Mouse (Mus musculus) embryonic facial prominence, embryonic 10.5 days (tissue): ENCODE results near the gene Tnfrsf12a. TPM values are rescaled to one million over a fixed set of nuclear protein-coding genes. Genes with fewer than 3 reads are reported as not detected.

Source experiments
- DNase-seq: peaks from one replicate; pipeline ENCODE4 v3.0.0-alpha.2; 2017; ENCODE audit warnings: low spot score
- H3K27ac ChIP-seq: fragments of 300-500 bp; sonication (generic); replicated peaks from 2 replicates; pipeline ENCODE4 v1.5.1; 2016; ENCODE audit warnings: mild to moderate bottlenecking
- H3K27me3 ChIP-seq: fragments of 300-500 bp; sonication (generic); replicated peaks from 2 replicates; pipeline ENCODE4 v1.6.1; 2016; ENCODE audit warnings: low read depth, mild to moderate bottlenecking; ENCODE audit not compliant: poor library complexity, severe bottlenecking
- H3K36me3 ChIP-seq: fragments of 300-500 bp; sonication (generic); replicated peaks from 2 replicates; pipeline ENCODE4 v1.6.1; 2016; ENCODE audit warnings: mild to moderate bottlenecking, moderate library complexity
- H3K4me1 ChIP-seq: fragments of 300-500 bp; sonication (generic); 2 replicates; pipeline ENCODE4 v1.6.1; 2016
- H3K4me3 ChIP-seq: fragments of 300-500 bp; sonication (generic); 2 replicates; pipeline ENCODE4 v1.5.1; 2016; ENCODE audit warnings: mild to moderate bottlenecking, moderate library complexity
- H3K9me3 ChIP-seq: fragments of 300-500 bp; sonication (generic); 2 replicates; pipeline ENCODE4 v1.6.1; 2016; ENCODE audit warnings: mild to moderate bottlenecking
- WGBS: fragments of 180-500 bp; shearing (Covaris S2); methylation state at CpG from one replicate; pipeline ENCODE4 v1.1.7; 2016; 5-methylcytosine and 5-hydroxymethylcytosine counted together
- polyA plus RNA-seq: library from polyadenylated mRNA; unstranded; fragments of >200 nt; fragmentation: Nextera tagmentation; extraction: Ambion mirVana; gene quantifications from 2 replicates; pipeline ENCODE4 v1.2.1, GENCODE M21; 2016

Gene Tnfrsf12a
- polyA plus RNA-seq, 1 experiment from 2014 or later = 4.6 TPM

DNA sequence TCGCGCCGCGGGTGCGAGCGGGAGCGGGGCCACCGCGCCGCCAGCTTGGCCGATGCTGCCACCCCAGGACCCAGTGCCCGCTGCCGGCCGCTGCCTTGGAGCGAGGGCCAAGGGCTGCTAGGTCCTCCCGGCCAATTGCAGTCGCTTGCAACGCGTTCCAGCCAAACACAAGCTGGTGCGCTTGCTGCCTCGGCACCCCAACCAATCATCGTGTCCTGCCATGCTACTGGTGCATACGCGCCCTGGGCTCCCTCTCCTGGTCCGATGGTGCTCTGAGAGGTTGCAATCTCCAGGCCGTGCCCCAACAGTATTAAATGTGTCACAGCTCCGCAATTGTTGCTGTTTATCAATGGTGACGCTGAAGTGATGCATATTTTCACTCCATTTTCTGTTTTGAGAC, 22.8 kb upstream of the Tnfrsf12a start:
- peak overlapping the region; percentile 55; the same call in 1 of the 2 replicates for H3K27ac ChIP-seq

DNA sequence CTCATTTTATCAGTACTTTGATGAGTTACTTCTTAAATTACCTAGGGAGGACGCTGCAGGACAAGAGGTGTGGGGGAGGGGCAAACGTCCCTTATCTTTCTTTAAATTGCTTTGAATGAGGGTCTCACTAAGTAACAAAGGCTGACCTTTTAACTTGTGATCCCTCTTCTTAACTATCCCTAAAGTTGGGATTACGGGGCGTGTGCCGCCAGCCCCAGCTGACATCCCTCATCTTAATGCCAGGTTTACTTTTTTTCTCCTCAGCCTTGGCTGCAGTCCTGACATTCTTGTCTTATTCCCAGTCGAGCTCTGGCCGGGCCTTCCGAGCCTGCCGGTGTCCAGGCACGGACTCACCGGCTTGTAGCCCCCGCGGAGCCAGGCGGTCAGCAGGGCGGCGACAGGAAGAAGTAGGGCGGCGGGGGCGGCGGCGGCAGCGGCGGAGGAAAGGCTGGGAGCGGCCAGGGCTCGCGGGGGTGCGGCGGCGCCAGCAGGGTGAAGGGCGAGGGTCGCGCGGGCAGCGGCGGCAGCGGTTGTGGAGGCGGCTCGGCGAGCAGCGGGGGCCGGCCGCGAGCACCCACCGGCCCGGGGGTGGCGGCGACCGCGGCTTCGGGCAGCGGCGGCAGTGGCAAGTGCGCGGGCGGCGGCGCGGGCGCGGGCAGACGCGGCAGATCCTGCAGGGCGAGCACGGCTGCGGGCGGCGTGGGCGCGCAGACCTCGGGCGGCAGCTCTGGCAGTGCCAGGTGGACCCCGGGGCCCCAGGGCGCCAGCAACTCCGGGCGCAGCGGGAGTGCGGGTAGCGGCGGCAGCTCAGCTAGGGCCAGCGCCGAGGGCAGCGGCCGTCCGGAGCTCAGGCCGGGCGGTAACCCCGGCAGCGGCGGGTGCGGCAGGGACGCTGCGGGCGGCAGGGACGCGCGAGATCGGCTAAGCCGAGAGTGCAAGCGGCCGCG, 22.1 kb upstream of the Tnfrsf12a start:
- peak overlapping the region; percentile 55 for H3K27ac ChIP-seq
- no peaks in the 10 kb centered on the region for H3K9me3 ChIP-seq
- H3K27me3 ChIP-seq = peaks cover 51% of the 10 kb centered on the region
- no peaks in the 10 kb centered on the region for H3K36me3 ChIP-seq
- peak; percentile 50 for DNase-seq
- peaks cover 50% of the 10 kb centered on the region for H3K4me1 ChIP-seq
- 2% methylated on average over 101 of the region's 101 CpGs for WGBS
- H3K4me3 ChIP-seq = peak overlapping the region; percentile 84

More for the DNA sequence above, 22.8 kb upstream of the Tnfrsf12a start:
- under 1% methylated on average over 28 of the region's 28 CpGs for WGBS
- no peaks in the 10 kb centered on the region for H3K36me3 ChIP-seq
- peaks cover 49% of the 10 kb centered on the region for H3K4me1 ChIP-seq
- H3K27me3 ChIP-seq = peaks cover 51% of the 10 kb centered on the region
- peak; percentile 92 for DNase-seq
- H3K9me3 ChIP-seq = no peaks in the 10 kb centered on the region
- H3K4me3 ChIP-seq = peak overlapping the region; percentile 84

DNA sequence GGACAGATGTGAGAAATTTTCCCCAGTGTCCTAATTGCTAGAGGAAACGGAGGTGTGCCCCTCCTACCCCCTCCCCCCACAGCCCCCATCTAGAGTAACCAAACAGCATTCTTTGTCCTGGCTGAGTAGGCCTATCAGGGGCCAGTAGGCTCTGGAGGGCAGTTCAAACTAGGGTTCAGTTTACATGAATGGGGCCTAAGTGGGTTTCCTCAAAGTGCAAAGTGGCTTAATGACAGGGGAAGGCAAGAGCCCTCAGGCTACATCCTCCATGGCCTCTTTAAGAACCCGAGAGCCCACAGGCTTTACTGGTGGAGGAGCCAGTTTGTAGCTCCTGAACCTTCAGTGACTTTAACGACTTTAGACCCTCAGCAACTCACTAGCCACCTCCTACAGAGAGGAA, 18.5 kb upstream of the Tnfrsf12a start:
- H3K4me1 ChIP-seq = peaks cover 54% of the 10 kb centered on the region
- peaks cover 43% of the 10 kb centered on the region for H3K27me3 ChIP-seq
- H3K27ac ChIP-seq = peak overlapping the region; percentile 35; the same call in 1 of the 2 replicates
- DNase-seq = peak; percentile 73
- no peaks in the 10 kb centered on the region for H3K36me3 ChIP-seq
- H3K4me3 ChIP-seq = peak overlapping the region; percentile 12; the same call in 1 of the 2 replicates
- WGBS = 4% methylated on average over 3 of the region's 3 CpGs
- no peaks in the 10 kb centered on the region for H3K9me3 ChIP-seq

DNA sequence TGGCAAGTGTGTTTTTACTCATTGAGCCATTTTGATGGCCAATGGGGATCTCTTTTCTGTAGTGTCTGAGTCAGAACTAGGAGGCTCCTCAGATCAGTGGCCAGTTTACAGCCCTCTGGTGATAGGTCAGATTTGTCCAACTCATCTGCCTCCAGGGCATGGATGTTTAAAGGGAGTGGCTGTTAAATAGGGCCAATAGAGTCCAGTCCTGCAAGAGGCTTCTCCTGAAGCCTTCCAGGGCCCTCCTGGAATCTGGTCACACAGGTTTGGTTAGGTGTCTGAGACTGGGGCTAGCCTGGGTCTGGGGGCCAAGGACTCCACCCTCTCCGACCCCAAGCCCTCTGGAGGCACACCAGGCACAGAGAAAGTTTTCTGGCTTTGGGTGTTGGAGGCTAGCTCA, 17.2 kb upstream of the Tnfrsf12a start:
- no peaks in the 10 kb centered on the region for H3K9me3 ChIP-seq
- peak; percentile 22 for DNase-seq
- WGBS = 65% methylated on average over 1 of the region's 1 CpGs
- 0 out of 2 replicates have a peak overlapping the region, but pooled peaks have one; percentile 36 for H3K27ac ChIP-seq
- H3K27me3 ChIP-seq = peaks cover 30% of the 10 kb centered on the region
- no peak overlapping the region for H3K4me3 ChIP-seq
- H3K36me3 ChIP-seq = no peaks in the 10 kb centered on the region
- peaks cover 46% of the 10 kb centered on the region for H3K4me1 ChIP-seq

DNA sequence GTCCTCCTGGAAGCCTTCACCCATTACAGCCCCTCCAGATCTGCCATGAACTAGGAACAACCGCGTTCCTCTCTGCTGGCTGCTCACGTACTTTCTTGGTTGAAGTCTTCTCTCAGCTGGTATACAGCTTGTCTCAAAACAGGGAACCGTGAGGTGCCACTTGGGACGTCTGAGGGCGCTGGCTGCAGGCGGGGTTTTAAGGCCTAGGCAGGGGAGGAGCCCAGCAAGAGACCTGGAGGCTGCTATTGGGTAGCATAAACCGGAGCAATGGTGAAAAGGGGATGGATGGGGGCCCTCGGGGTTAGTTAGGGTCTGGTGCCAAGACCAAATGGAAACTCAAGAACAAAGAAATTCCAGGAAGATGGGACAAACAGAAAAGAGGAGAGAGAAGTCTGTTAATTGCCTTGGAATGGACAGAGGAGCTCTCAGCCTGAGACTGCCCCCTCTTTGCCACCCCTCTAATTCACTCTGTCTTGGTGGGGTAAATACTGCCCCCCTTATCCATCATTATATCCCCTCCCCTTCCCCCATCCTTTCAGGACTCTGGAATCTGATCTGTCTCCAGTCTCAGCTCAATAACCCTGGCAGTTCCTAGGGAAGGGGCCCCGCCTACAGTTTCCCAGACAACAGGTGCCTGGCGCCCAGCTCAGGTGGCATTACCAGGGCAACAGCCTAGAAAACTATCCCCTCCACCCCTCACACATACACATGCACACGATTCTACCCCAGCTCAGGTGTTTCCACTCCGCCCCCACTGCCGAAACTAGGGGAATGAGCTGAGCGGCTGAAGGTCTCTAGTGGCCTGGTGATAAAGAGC, 6.8 kb upstream of the Tnfrsf12a start, which contains the start of gene Cldn9:
Cldn9 (minus strand) TSS at position 171 of the 817 bp plus-strand sequence.
- DNase-seq = peak; percentile 55
- Histone ChIP-seq H3K4me1 (peaks cover 44% of the 10 kb centered on the region), H3K27ac (peak within 1 kb of the TSS; percentile 63), H3K9me3 (no peaks in the 10 kb centered on the region), H3K27me3 (peaks cover 66% of the 10 kb centered on the region), H3K36me3 (no peaks in the 10 kb centered on the region), H3K4me3 (peak within 1 kb of the TSS; percentile 51)
- 10% methylated on average over 15 of the region's 15 CpGs for WGBS

DNA sequence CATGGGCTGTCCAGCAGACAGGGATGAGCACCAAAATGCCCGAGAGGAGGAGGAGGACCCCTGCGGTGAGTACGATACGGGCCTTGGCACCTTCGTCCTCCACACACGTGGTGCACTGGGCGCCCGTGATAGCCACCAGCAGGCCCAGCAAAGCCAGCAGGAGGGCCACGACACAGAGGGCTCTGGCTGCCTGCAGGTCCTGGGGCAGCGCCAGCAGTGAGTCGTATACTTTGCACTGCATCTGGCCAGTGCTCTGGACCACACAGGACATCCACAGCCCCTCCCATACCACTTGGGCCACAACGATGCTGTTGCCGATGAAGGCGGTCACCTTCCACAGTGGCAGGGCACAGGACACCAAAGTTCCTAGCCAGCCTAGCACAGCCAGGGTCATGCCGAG, 6.0 kb upstream of the Tnfrsf12a start:
- Histone ChIP-seq H3K36me3 (no peaks in the 10 kb centered on the region), H3K4me3 (peak overlapping the region; percentile 51), H3K27me3 (peaks cover 74% of the 10 kb centered on the region), H3K27ac (peak overlapping the region; percentile 63), H3K4me1 (peaks cover 44% of the 10 kb centered on the region), H3K9me3 (no peaks in the 10 kb centered on the region)
- no peak for DNase-seq
- WGBS = 26% methylated on average over 15 of the region's 15 CpGs

DNA sequence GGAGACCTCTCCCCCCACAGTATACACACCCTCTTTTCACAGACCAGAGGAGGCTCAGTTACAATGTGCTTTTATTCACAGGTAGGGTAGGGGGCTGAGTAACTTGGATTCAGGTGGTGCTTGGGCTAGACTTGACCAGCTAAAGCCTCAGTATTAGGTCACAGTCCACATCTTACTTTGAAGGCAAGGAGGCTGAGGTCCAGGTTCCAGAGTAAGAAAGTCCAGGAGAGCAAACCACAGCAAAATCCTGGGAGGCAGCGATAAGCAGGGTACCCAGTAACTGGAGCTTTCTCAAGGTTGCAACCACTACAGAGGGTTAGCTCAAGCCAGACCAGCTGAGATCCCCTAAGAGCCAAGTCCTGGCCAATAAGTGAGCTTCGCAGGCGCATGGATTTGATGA, 5.3 kb upstream of the Tnfrsf12a start:
- Histone ChIP-seq H3K27me3 (peaks cover 81% of the 10 kb centered on the region), H3K9me3 (no peaks in the 10 kb centered on the region), H3K36me3 (no peaks in the 10 kb centered on the region), H3K27ac (peak overlapping the region; percentile 63; the same call in 1 of the 2 replicates), H3K4me3 (peak overlapping the region; percentile 51), H3K4me1 (peaks cover 47% of the 10 kb centered on the region)
- DNase-seq = no peak
- WGBS = 64% methylated on average over 3 of the region's 3 CpGs

DNA sequence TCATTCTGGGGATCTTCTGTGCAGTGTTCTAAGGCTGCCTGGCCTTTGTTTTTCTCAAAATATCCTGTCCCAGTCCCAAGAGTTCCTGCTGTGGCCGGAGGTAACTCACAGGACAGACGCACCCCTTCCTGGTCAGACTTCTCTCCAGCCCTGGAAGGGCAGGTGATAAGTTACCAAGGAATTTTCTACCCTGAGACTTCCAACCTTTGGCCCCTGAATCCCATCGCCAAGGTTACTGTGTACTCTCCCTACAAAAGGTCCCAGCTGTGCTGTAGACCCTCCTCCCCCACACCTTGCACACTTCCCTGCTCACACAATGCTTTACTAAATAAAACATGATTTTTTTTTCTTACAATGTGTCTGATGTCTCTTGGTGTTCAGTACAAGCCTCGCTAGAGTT, 4.8 kb upstream of the Tnfrsf12a start:
- peaks cover 52% of the 10 kb centered on the region for H3K4me1 ChIP-seq
- no peak overlapping the region for H3K27ac ChIP-seq
- H3K4me3 ChIP-seq = peak overlapping the region; percentile 51; the same call in 1 of the 2 replicates
- no peaks in the 10 kb centered on the region for H3K36me3 ChIP-seq
- WGBS = 67% methylated on average over 4 of the region's 4 CpGs
- H3K9me3 ChIP-seq = no peaks in the 10 kb centered on the region
- H3K27me3 ChIP-seq = peaks cover 85% of the 10 kb centered on the region
- no peak for DNase-seq

DNA sequence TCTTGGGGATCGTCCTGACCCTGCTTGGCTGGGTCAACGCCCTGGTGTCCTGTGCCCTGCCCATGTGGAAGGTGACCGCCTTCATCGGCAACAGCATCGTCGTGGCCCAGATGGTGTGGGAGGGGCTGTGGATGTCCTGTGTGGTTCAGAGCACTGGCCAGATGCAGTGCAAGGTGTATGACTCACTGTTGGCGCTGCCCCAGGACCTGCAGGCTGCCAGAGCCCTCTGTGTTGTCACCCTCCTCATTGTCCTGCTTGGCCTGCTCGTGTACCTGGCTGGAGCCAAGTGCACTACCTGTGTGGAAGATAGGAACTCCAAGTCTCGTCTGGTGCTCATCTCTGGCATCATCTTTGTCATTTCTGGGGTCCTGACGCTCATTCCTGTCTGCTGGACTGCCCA, 3.8 kb upstream of the Tnfrsf12a start:
- H3K4me3 ChIP-seq = peak overlapping the region; percentile 51
- WGBS = 77% methylated on average over 10 of the region's 10 CpGs
- H3K36me3 ChIP-seq = no peaks in the 10 kb centered on the region
- H3K27me3 ChIP-seq = peaks cover 94% of the 10 kb centered on the region
- H3K4me1 ChIP-seq = peaks cover 62% of the 10 kb centered on the region
- no peak overlapping the region for H3K27ac ChIP-seq
- no peaks in the 10 kb centered on the region for H3K9me3 ChIP-seq
- no peak for DNase-seq

DNA sequence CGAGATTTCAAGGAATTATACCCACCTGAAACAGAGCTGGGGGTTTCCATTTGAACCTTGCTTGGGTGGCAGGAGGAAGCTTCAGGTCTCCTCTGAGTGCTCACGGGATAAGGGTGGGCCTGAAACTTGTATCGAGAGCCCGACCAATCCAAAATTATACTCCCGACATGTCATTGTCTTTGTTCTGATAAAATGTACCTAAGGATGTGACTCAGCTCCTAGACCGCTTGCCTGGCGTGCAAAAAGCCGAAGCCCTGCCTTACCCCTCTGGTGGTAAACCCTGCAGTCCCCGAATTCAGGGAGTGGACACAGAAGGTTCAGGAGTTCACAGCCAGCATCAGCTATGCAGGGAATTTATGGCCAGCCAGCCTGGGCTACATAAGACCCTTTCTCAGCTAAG, 3.1 kb upstream of the Tnfrsf12a start:
- Histone ChIP-seq H3K36me3 (no peaks in the 10 kb centered on the region), H3K27ac (peak overlapping the region; percentile 67; the same call in 1 of the 2 replicates), H3K4me3 (peak overlapping the region; percentile 51), H3K4me1 (peaks cover 69% of the 10 kb centered on the region), H3K27me3 (peaks cover 98% of the 10 kb centered on the region), H3K9me3 (no peaks in the 10 kb centered on the region)
- 74% methylated on average over 9 of the region's 9 CpGs for WGBS
- DNase-seq = no peak

DNA sequence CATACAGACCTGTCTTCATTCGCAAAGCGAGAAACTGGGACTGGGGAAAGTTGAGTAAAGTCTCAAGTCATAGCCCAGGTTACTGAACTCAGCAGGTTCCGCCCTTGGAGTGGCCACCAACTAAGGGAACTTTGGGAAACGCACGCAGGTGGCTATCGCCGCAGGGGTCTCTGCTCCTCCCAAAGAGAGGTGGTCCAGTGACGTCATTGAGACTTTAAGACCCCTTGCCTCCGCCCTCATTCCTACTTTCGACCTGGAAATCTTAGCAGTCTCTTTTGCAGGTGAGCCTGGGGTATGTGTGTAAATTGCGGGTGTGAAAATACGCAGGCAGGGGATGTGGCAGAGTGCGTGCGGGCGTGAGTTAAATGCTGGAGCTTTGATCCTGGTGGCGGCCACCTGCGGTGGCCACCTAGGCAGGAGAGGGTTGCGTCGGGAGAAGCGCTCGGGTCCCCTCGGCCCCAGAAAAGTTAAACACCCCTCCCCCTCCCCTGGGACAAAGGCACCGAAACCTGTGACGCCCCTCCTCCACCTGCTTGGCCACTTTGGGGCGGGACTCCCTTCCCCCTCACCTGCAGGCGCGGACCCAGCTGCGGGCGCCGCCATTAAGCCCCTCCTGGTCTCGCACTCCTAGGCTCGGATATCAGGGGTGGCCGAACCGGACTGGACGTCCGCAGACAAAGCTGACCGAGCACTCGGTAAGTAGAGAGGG, 2.0 kb upstream of the Tnfrsf12a start, which contains the start of gene Cldn6:
Cldn6 (plus strand) TSS at position 123 of the 709 bp plus-strand sequence.
- H3K9me3 ChIP-seq = no peaks in the 10 kb centered on the region
- H3K4me3 ChIP-seq = peak within 1 kb of the TSS; percentile 51
- H3K27me3 ChIP-seq = peaks cover 98% of the 10 kb centered on the region
- H3K4me1 ChIP-seq = peaks cover 73% of the 10 kb centered on the region
- WGBS = 3% methylated on average over 38 of the region's 38 CpGs
- H3K36me3 ChIP-seq = no peaks in the 10 kb centered on the region
- DNase-seq = peak; percentile 57
- H3K27ac ChIP-seq = peak within 1 kb of the TSS; percentile 67
